Mouse (Mus musculus) urinary bladder, postnatal 10 days (tissue): ENCODE measurements at regions not wholly inside any gene's neighbourhood (a gene's known extent, or its start where the extent isn't known, plus 50 kb on each side); places are given as distances from the start of the nearest gene placed in this dataset.

Experiments used
- DNase-seq: peaks from one replicate; pipeline ENCODE4 v3.0.0; 2022; ENCODE audit warnings: low spot score

DNA sequence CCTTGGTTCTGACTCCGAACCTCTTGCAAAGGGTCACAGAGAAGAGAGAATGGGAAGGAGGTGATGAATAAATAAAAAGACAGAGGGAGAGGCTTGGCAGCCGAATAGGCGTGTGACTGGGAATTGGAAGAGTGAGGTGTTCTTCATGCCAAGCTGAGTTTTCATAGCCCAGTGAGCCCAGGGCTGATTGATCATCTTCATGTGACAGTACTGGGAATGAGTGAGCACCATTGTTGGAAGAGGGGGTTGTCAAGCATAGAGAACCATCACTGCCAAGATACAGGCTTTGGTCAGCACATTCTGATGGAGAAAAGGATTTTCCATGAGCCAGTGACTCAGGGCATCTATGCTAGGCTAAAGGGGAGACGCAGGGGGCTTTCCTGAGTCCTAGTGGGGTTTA is 163.0 kb downstream of the Slc30a10 start:
- no peak for DNase-seq

DNA sequence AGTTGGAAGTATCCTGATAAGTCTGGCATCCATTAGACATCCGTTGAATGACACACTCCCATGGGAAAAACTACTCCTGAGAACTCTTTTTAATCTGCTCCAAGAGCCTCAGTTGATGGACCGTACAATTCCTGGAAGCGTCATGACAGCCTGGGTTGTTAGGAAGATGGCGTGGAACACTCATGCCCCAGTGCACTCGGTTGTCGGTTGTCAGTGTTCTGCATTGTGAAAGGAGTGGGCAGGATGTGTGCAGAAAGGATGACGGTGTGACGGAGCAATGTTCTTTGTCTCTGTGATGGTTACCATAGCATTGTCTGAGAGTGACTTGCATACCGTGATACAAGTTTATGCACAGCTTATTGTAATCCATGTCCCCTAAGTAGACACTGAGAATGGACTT is 164.4 kb downstream of the Slc30a10 start:
- no peak for DNase-seq

DNA sequence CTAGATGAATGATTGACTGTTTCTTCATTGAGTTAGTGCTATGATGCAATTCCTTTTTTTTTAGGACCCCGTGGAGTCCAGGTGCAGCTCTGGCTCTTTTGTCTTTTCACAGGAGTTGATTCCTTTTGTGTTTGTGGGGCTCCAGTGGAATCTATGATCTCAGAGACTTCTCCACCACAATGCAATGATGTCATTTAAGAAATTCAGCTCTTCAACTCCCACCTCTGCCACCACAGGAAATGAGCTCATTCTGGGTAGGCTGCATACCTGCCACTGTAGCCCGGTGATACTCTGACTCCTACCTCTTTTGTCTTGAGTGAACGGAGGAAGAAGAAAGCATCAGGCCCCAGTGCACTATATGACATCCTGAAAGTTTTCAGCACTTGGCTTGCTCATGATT is 173.8 kb downstream of the Slc30a10 start:
- DNase-seq: no peak

DNA sequence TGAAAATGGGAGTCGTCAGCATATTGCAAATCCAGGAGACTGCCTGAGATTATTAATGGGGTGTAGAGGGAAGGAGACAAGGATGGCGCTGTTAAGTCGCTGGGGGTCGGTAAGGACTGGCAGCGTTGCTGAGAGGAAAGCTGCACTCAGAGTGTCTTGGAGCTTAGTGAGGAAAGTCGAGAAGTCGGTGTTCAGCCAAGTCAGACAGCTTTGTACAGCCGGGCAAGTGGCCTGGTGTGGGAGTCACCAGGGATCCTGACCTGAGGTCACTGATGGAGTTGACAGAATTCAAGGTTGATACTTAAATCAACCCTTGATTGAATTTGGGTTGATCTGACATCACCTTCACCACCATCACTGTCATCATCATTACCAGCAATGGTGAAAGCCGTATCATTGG is 175.3 kb downstream of the Slc30a10 start:
- DNase-seq: no peak

DNA sequence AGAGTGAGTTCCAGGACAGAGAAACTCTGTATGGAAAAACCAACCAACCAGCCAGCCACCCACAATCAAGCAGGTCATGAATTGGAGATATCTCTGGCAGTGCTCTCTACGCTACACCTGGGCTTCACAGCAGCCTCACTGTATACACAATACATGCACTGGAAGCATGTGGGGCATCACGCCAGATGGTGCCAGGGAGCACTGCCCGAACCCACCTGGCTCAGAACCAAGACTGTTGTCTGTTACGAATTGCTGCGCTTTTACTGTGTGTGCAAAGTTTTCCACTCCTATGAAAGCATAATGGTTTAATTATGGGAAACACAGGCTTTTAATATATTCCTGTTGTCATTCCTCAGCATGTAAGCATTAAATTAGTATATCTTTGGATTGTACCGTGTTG is 184.0 kb downstream of the Slc30a10 start:
- no peak for DNase-seq

DNA sequence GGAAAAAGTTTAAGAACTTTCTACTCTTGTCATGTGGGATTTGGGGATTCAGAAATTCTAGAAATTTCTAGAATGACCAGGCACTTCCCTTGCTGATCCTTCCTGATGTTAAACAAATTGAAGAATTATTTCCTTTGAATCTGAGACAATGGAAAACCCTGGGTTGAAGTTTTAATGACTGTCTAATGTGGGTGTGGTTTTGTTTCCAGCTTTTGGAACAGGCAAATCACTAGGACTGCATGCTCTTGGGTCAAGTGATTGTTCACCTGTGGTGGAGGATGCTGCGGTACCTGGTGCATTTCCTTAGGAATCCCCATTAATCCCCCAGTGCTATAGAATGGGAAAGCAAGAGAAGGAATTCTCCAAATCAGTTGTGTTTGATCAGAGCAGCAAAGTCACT is 184.8 kb downstream of the Slc30a10 start:
- no peak for DNase-seq

DNA sequence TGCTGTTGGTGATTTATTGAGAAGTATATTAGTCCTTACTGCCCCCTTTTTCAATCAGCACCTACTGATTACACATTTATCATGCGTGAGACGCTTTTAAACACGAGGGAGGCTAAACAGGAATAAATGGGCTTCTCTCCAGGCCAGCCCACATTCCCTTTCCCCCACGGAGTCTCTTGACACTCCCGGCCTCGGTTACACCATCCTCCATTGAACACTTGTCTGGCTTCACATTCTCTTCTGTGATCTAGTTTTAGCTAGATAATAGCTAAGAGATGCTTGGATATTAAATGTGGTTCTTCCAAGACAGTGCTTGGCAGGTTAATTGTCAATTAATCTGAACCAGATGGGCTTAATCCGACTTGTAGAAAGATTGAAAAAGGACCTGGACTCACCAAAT is 189.4 kb downstream of the Slc30a10 start:
- DNase-seq: no peak

DNA sequence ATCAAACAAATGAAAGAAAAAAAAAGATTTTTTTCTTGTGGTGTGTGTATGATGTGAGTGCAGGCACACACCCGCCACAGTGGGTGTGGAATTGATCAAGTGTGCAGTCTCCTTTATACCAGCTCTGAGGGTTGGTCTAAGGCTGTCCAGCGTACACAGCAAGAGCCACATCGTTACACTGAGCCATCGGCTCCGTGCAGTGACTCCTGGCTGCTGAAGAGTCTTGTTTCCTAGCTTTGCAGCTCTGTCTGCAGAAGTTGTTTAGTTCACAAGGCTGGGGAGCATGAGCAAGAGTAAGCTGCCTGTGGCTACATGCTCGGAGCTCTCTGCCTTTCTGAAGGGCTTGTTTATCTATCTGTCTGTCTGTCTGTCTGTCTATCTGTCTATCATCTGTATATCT is 193.5 kb downstream of the Slc30a10 start:
- no peak for DNase-seq

DNA sequence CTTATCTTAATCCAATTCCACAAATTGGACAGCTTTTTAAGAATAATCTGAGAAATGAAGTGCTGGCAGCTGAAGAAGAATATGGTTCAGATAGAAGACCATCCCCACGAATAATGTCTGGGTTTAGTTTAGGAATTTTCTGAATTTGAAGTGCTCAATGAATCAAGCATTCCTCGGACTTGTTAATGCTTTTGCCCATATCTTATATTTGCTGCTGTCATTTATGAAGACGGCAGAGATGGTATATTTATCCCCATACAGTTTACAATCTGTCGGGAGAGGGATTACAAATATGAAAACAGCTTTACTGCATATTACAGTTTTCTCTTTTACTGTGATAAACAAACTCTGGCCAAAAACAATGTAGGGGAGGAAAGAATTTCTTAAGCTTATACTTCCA is 194.3 kb downstream of the Slc30a10 start:
- no peak for DNase-seq

DNA sequence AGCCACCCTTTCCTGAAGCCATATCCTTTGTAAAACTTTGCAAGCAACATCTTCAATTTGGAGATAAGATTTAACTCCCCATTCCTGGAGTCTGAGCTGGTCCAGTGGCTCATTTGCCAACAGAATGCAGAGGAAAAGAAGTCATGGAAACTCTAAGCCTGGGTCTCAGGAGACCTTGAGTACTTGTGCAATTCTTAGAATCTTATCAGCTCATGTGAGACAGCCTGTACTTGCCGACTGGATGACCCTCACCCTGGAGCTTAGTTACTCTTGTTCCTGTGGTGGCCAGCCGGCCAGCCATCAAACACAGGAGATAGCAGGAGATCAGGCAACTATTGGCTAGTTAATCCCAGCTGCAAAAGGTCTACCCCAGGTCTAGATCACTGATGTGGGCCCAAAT is 196.3 kb downstream of the Slc30a10 start:
- DNase-seq: no peak

DNA sequence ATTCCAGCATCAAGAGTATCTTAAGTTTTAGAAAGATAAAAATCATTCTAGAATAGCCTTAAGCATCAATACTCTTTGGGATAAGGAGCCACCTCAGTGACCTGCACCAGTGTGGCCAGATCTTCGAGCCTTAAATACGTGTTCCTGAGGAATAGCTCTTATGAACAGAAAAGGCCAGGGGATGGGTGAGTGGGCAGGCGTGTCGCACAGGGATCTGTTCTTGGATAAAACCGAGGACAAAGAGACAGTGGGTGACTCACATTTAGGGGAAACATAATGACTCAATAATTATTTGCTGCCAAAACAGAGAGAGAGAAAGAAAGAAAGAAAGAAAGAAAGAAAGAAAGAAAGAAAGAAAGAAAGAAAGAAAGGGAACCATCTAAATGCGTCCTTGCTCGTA is 200.4 kb downstream of the Slc30a10 start:
- no peak for DNase-seq

DNA sequence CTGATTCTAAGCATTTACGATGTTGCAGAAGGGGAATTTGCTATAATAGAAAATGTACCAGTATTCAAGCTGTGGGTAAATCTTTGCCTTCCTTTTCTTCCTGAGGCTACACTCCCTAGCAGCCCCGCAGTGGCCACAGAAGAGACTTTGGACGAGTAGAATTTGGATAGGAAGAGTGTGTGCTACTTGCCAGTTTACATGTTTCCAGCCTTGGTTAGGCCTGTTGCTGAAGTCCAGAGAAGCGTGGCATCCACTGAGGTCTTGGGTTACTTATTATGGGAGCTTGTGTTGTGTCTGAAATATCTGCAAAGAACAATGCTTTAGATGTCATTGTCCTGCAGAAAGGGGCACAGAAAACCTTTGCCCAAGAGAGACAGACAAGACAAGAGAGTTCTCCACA is 200.8 kb downstream of the Slc30a10 start:
- no peak for DNase-seq

DNA sequence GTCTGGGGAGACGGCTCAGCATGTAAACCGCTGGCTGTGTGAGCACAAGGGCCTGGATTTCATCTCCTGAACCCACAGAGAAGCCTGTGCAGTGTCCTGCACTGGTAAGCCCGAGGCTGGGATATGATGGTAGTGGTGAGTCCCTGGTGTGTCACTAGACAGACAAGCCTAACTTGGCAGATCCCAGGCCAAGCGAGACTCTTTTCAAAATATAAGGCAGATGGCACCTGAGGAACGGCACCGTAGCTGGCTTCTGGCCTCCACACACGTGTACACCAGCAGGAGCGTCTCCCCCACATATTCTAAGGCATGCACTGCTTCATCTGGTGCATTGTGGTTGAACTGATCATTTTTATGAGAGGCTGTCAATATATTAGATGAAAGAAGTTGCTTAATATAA is 202.6 kb downstream of the Slc30a10 start:
- no peak for DNase-seq

DNA sequence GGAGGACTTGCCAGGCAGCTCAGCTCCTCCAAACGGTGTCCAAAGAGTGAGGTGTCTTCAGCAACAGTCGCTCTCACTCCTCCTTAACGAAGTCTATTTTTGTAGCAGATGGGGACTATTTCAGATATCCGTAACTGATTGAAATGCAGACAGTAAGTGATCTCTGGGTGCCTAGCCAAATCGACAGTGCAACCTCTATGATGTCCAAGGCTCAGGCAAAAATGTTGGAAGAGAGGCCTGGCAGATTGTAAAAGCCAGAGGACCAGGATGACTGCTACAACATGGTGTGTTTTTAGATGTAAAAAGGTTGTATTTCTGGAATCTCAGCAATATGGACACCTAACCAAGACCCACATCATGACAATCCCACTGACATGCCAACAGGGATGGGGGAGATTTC is 204.8 kb downstream of the Slc30a10 start:
- DNase-seq: no peak

DNA sequence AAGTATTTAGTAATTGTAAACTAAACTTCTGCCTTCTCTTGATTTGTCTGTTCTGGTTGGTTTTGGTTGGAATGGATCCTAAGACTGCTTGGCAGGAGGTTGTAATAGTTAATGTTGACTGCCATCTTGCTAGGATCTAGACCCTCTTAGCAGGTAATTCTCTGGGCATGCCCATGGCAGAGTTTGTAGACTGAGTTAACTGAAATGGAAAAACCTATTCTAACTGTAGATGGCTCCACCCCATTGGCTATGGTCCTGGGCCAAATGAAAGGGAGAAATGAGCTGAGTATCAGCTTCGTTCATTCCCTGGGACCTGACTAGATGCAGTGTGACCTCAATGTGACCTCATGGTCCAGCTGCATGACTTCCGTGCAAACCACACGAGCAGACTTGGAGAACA is 207.7 kb downstream of the Slc30a10 start:
- no peak for DNase-seq

DNA sequence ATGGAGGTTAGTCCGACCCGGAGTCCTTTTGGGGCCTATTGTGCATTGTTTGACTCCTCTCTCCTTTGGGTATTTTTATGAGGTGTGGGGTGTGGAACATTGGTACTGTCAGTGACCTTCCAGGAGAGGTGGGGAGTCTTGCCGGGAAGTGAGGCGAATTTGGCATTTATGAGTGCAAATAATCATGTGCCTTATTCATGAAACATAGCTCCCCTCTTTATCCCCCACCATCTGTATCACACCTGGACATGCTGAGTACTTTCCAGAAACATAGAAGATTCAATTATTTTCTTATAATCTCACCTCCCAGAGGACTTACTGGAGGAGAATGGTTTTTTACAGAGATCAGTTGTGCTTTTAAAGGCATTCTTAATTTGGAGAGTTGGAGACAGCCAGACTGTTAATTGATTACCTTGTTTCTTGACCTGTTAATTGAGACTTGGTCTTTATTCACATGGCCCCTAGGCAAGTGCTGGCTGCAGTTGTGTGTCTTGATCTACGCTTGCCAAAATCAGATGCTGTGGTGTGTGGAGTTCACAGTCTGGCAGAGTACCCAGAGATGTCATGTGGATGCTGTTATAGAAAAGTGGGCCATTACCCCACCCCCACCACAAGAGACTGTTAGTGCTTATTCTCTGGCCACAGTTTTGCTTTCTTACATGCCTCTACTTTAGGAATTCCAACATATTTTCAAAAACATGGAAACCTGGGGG is 215.5 kb downstream of the Slc30a10 start:
- no peak for DNase-seq

DNA sequence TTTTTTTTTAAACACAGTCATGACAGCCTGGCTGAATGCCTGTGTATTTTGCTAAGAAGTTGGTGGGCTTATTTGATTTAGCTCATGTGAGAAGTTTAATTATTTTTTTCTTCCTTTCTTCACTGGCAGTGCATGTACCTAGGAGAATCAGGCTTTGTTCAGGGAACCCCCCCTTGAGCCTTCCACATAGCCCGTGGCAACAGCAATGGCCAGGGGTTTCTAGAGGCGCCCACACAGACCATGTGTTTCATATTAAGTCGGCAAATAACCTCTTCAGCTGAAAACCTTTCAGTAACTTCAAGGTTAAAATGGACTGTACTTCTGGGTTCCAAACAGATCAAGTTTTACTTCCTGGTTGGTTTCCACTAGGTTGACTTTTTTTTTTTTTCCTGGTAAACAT is 218.3 kb downstream of the Slc30a10 start:
- DNase-seq: no peak

DNA sequence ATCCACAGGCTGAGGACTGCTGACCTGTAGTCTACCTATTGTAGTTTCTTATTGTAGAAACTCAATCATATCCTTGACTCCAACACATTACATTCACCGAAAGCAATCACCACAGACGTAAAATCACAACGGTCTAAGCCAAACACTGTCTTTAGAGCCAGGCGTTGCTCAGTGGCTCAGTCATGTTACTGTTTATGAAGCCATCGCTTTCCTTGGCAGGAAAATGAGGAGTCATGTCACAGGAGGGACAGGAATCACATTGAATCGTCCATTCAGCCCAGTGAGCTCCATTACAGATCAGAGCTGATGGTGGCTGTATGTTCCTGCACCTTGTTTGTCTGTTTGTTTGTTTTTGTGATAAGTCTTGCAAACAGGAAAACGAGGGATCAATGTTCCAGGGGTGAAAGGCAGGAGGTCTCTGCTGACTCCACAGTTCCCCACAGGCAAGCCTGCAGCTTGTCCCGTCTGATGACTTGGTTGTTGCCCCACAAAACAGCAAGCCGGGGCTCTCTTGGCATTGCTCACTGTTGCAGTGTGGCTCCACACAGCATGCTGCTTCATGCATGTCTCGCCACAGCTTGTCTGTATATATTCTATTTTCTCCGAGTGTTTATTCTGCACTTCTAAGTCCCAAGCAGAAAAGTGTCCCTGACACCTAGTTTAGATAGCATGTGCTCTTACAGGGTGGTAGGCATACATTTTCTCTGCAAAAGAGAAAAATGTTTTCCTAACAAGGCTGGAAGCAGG is 221.2 kb downstream of the Slc30a10 start:
- DNase-seq: no peak

DNA sequence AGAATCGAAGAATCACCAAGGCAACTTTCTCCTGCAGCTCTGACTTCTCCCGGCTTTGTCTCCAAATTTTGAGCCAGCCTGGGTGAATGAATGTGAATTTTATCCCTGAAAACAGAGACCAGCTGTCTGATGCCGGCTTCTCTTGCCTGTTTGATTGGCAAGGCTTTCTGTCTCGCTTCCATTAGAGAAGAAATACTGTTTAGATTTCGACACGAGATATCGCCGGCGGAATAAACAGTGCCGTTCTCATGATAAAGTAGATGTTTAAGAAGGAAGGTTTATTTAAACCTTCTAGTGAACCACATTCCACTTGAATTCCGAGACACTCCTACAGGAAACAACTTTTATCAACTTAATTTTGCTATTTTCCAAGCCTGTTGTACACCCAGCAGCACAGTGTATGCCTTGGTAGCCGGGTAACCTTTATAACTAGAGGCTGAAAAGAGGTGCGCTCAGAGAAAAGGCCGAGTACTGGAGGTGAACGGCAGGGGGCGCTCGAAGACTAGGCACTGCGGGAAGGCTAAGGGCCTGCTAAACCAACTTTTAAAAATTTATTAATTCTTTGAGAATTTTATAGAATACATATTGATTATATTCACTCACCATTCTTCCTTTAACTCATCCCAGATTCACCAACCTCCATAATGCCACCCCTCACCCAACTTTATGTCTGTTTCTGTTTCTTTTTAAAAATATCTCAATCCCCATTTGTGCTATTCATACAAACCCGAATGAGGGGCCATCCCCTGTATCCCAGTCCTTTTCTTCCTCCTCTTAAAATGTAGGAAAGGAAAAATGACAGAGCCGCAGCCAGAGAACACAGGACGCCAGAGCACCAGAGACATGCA is 227.2 kb downstream of the Slc30a10 start:
- peak; percentile 61 for DNase-seq

DNA sequence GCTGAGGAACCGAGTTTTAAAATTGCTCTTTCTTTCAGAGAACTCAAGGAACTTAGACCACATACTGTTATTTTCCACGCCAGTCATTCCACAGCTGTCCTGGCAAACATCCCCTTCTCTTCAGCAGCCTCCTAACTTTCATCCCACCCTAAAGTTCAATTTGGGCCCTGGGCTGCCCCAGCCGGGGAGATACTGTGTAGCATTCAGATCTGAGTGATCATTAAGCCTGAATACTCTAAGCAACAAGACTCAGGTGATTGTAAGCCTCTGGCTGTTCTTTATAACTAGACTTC is 227.8 kb downstream of the Slc30a10 start:
- no peak for DNase-seq

DNA sequence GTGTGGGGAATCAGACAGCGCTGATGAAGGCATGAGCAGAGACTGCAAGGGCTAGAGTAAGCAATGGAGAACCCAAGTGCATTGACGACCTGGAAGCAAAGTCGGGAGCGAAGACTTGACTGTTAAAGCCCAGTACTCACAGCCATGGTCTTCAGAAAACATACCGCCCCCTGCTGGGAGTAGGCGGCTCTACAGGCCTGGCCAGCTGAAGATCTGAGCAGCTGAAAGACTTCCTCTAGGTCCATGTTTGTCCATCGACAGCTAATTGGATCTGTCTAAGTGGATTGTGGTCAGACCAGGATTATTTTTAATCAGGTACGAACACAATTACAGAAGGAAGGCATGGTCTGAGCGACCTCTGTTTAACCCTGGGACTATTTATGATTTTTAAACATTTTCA is 230.0 kb downstream of the Slc30a10 start:
- no peak for DNase-seq

DNA sequence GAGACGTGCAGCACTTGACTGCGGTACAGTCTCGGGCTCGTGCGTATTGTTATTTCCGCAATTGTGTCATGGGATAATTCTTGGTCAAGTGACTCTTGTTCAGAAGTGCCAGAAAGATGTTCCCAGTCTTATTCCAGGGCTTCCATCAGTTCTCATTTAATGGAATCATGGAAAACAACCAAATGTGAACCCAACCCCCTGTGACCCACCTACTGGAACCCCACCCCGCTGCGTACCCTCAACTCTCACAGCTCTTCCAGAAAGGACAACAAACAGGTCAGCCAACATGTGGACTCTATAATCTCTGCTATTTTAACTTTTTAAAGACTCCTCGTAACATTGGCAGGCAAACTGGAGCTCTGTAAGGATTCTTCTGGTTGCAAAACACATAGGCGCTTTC is 233.9 kb downstream of the Slc30a10 start:
- no peak for DNase-seq

DNA sequence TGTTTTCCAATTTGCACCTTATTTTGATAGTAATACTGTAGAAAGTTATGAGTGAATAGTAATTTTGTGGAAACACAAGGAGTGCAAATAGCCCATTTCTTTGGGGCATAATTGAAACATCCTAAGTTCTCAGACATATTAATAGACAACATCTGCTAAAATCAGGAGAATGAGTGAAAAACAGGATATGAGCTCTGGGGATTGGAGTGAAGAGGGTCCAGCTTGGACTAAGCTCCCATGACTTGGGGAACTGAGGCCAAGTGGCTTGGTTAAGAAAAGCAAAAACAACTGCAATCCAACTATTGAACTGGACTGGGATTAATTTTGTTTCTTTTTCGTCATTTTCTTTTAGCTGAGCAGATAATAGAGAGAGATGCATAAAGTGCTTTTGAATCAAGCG is 240.7 kb downstream of the Slc30a10 start:
- no peak for DNase-seq
